Mouse (Mus musculus) thymus, adult 18-20 months (tissue): ENCODE measurements around the gene Sptbn2.

Experiments used
- DNase-seq, 2 experiments: peaks; one replicate each; pipeline ENCODE4 v3.0.0; 2022; ENCODE audit warnings: mixed read lengths in 2 of 2

Sptbn2 gene

GRCm38 (mm10) chr19:4711098-4711600 is at the start of gene Sptbn2:
Sptbn2 (plus strand) TSS chr19:4711167.
- DNase-seq, result no peak

DNA sequence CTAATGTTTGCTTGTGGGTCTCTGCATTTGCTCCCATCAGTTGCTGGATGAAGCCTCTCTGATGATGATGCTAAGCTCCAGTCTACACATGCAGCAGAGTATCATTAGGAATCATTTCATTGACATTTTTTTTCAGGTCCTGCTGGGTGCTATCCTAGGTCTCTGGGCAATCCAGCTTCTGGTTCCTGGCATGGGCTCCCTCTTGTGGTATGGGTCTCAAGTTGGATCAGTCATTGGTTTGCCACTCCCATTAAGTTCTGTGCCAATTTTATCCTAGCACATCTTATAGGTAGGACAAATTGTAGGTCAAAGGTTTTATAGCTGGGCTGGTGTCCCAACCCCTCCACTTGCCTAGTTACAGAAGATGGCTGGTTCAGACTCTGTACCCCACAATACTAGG is 44.2 kb upstream of the Sptbn2 start:
- no peak for DNase-seq

DNA sequence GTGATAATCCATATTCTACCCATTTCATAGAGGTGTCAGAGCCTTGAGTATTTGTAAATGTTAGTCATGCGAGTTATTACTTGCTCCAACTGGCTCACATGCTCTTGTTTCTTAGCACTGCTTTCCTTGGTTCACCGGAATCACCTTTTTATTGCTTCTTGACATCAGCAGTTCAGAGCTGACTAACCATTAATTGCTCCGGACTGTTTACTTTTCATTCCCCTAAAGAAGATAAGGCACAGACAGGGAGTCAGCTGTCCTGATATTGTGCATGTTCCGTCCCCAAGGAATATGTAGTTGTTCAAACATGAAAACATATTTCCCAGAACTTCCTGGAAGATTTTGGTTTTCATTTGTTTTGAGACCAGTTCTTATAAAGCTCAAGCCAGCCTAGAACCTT is 40.2 kb upstream of the Sptbn2 start:
- no peak for DNase-seq

DNA sequence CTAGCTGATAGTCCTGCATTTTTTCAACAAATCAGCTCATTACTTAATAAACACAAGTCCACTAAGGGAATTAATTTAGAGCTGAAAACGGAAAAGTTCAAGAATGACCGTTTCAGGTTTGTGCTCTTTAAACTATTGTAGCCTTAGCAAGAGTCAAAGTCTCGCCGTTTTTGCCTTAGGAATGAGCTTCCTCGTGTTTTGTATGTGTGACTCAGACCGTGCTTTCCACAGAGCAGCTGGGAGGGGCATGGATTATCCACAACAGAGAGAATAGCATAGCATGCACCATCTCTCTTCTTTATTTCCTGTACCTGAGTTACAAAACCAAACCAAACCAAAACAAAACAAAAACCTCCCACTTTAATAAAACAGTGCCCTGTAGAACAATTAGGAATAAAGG is 38.6 kb upstream of the Sptbn2 start:
- DNase-seq, result no peak

DNA sequence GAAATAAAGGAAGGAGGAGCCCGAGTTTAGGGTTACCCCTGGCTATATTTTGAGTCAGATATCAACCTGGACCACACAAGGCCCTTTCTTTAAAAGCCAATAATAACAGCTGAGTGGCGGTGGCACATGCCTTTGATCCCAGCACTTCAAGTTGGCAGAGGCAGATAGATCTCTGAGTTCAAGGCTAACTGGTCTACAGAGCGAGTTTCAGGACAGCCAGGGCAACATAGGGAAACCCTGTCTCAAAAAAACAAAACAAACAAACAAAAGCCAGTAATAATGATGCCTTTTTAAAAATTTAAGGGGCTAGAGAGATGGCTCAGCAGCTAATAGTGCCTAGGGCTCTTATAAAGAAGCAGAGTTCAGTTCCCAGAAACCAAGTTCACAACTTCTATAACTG is 16.6 kb upstream of the Sptbn2 start:
- DNase-seq, result no peak

DNA sequence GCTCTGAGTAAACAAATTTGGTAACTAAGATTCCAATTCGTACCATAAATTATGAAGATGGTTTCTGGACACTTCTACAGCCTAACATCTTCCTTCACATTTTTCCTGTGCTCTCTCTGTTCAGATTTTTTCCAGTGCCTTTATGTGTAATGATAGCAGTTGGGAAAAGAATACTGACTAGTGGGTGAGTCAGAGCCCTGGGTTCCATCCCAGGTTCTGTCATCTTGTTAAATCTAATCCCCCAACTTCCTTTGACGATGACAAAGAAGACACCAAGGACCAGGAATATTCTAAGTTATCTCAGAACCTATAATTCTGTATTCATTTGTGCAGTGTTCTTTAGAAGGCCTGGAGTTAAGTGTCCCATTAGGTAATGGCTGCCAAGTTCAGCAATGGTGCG is 13.8 kb upstream of the Sptbn2 start:
- DNase-seq, result no peak

DNA sequence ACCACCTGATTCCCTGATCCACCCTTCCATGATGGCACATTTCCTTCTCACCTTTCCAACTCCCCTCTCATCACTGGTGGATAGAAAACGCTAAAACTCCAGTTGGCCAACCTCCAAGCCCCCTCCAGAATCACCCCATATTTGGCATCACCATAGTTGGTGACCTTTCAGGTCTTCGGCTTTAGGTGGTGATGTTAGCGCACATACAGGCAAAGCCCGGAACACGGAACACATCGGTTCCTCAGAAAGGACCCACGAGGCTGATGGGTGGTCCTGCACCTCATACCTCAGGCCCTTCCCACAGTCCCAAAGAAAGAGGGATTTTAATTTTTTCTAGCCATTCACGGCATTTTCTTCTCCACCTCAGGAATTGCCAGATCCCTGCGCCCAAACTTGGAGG is 13.2 kb upstream of the Sptbn2 start:
- no peak for DNase-seq

- DNase-seq, result peak in 1 of 2 experiments; percentile 10
These were observed 12.7 kb upstream of the Sptbn2 start, which contains the start of gene Gm960 for GRCm38 (mm10) chr19:4698205-4698677. Gm960 (minus strand) TSS chr19:4698668.

DNA sequence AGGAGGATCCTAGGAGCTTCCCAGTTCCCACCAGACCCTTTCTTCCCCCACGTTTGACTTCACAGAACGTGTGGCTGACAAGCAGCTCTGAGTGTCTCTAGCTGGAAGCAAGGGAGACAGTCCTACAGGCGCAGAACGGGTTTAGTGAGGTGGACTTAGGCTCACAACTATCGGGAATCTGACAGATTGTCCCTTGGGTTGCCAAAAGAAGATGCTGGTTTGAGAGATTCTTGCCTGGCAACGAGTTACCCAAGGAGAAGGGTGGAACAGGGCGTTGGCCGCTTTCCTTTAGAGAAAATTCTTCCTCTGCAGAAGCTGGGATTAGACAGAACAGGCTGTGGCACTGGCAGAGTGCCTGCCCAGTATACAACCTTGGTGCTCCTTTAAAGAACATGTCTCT is 12.1 kb upstream of the Sptbn2 start:
- no peak for DNase-seq

- DNase-seq, result no peak
These were observed 11.1 kb upstream of the Sptbn2 start for GRCm38 (mm10) chr19:4699821-4700220.

DNA sequence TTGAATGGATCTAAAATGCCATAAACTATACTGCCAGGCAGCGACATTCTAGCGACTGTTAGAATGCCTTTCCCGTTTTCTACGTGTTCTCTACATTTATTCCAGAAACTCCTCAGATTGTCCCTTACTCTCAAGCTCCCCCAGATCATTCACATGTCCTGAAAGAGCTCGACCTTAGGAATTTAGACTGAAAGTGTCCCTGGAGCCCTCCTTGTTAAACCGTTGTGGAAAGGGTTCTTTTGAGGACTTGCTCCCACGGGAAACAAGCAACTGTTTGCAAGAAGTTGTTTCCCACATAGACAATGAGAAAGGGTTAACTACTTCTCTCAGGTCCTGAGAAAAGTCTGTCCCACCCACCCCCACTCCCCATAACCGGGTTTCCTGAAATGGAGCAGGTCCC is 10.3 kb upstream of the Sptbn2 start:
- DNase-seq, result no peak

DNA sequence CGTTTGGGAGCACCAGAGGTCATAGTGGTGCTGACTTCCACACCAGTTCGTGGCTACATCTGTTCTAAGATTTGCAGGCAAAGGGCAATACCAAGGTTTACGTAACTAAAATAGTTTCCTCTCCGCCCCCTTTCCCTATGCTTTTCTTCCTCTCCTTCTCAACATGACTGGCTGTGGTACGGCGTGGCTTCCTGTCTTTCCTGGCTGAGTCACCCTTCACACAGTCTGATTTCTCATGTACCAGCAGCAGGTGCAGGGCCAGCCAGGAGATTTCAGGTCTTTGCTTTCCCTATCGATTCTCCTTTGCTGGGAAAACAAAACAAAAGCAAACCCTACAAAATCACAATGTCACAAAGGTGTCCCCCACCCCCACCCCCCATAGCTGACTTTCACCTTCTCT is 9.7 kb upstream of the Sptbn2 start:
- no peak for DNase-seq

DNA sequence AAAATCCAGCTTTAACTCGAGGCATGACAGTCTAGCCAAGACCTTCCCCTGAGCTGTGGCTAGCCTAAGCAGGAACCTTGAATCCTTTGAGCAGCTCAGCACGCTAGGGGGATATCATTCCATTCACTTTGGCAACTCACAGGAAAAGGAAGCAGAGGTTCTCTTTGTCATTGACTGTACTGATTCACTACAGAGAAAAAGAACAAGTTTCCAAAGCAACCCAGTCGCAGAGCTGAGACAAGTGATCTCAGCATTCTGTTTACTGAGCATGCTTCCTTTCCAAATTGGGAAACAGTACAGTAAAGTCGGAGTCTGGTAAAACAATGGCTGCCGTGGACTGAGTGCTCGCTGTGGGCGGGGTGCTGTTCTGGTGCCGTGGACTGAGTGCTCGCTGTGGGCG is 2.2 kb upstream of the Sptbn2 start:
- no peak for DNase-seq

DNA sequence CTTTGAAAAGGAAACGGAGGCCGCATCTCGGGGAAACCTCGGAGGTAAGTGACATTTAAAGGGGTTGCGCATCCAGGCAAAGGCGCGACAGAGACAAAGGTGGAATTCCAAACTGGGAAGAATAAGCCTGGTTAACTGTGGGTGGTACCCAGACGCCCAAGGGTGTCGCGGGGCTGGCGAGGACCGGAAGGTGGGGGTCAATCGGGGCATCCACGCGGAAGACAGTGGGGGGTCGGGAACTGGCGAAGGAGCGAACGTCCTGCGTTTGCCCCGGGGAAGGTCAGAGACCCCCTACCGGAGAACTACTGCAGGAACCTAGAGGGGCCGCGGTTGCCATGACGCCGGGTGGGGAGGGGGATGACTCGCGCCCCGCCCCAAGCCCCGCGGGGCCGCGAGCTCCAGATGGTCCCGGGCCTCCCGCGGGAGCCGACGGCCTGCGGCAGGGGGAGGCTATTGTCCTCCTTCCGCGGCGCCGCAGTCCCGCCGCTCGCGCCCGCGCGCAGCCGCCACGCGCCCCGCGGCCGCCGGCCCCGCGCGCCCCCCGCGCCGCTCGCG is 711 bp downstream of the Sptbn2 start:
- no peak for DNase-seq

DNA sequence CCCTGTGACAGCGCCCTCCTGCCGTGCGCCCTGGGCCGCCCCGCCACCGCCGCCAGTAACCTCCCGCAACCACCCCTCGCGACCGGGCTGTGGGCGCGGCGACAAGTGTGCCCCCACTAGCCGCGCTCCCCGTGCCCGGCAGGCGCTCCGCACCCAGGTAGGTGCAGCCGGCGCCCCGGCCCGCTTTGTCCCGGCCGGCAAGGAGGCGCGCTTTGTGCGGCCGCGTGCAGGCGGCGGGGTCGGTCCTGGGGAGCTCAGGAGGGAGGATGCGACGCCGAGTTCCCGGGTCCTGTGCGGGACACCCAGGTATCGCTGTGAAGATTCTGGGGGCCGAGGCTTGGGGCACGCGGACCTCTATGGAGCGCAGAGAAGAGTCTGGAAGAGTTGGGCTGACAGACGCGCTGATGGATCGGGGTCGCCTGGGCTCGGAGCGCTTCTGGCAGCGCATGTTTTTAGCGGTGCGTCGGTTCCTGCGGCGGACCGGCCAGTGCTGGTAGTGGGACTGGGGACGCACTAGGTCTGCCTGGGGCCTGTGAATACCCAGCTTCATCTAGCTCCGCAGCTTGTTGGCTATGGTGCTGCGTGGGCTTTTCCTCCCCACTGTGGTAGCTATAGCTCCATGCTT is 1.3 kb downstream of the Sptbn2 start:
- DNase-seq, result no peak

- DNase-seq, result no peak
These were observed 2.0 kb downstream of the Sptbn2 start for GRCm38 (mm10) chr19:4712781-4713526.

DNA sequence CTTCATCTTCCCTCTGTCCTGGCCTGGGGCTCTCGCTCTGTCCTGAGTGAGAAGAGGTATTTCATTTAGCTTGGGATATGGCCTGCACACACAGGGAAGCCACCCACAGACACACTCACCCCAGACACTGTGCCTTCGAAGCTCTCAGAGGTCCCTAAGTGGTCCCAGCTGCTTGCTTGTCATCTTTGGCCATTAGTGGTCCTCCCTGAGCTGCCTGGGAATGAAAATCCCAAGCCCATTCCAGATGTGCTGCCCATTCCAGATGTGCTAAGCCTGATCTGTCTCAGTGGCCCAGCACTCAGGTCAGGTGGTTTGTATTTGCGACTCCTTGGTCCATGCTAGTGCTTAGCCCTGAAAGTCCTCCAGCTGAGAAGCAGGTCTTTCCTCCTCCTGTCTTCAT is 2.9 kb downstream of the Sptbn2 start:
- no peak for DNase-seq

DNA sequence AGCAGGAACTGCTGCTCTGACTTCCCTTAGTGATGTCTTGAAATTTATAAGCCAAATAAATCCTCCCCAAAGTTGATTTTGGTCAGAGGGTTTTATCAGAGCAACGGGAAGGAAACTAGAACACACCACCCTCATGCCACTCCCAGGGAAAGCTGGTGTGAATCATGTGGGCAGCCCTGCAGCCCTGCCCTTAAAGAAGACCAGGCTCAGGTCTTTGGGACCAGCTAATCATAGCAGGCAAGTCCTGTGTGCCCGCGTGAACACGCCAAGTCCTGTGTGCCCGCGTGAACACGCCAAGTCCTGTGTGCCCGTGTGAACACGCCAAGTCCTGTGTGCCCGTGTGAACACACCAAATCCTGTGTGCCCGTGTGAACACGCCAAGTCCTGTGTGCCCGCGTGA is 5.8 kb downstream of the Sptbn2 start:
- no peak for DNase-seq

DNA sequence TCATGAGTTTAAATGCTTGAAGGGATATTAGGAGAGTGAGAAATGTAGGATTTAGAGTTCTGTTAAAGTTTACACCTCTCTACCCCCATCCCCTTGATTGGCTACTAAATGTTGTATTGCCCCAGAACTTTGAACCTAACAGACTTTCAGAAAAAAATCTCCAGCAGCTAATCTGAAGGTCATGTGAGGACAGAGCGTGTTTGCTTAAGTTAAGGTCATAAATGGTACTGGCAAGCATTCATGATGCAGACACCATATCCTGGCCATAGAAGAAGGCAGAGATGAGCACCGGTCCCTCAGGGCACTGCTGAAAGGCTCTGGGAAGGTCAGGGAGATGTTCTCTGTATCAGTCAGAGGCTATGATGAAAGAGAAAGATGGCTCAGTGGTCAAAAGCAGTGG is 6.3 kb downstream of the Sptbn2 start:
- DNase-seq, result no peak

- no peak for DNase-seq
These were observed 7.7 kb downstream of the Sptbn2 start for GRCm38 (mm10) chr19:4718716-4719115.

- no peak for DNase-seq
These were observed 8.4 kb downstream of the Sptbn2 start for GRCm38 (mm10) chr19:4719351-4719764.

DNA sequence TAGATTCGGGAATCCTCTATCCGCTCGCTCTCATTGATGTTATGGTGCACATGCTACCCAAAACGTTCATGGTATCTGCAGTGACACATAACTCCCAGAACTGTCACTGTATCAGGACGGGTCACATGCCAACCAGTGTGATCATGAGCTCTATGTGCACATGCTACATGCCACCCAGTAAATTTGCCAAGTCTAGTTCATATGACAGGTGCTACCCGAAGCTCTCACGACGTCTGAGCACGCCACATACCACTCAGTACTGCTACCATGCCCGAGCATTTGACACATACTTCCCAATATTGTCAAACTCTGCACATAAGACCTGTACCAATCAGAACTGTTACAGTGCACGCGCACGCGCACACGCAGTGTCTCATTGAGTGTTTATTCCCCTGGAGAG is 9.1 kb downstream of the Sptbn2 start:
- DNase-seq, result no peak

- no peak for DNase-seq
These were observed 9.8 kb downstream of the Sptbn2 start for GRCm38 (mm10) chr19:4720671-4721244.

DNA sequence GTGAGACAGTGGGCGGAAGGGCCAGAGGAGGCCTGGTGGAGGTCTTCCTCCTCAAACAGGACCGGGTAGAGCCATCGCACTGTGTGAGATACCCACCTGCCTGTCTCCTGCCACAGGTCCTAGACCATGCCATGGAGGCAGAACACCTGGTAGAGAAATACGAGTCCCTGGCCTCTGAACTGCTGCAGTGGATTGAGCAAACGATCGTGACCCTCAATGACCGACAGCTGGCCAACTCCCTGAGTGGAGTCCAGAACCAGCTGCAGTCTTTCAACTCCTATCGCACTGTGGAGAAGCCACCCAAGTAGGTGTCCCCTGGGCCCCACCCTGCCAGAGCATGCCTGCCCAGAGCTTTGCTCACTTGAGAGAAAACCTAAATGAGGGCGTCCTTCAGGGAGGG is 18.2 kb downstream of the Sptbn2 start:
- no peak for DNase-seq
